Mouse (Mus musculus) cerebellum, postnatal 25 days (tissue): ENCODE results near the gene Carns1.
A peak's percentile ranks its signal among the peaks of the same experiment; 100 is the strongest.

Experiments used
- DNase-seq, 2 experiments: peaks; one replicate each; pipeline ENCODE4 v3.0.0; 2021; ENCODE audit warnings: mixed read lengths in 2 of 2

Carns1 gene

DNA sequence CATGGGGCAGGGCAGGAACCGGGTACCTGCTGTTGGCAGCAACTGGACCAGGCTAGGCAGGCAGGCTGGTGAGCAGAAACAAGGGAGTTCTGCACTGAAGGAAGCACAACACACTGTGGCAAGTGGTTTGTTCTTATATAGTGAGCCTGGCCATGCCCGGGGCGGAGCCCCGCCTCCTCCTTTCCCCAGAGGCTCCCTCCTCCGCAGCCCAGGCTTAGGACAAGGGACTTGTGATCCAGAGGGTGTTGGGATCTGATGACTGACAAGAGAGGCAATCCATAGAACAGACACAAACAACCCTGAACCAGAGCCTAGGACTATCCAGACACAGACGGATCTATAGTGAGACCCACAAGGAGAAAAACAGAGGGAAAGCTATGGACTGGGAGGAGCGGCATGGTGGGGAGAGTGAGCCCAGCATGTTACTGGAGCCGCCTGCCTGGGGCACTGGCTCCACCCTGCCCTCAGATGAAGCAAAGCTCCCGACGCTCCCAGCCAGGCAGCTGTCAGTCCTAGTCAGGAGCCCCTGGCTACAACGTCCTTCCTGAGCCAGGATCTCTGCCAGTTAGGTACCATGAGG, at the start of gene Carns1:
Gene Carns1 (minus strand): TSS at position 112 of the 580 bp plus-strand sequence.
- peak in 1 of 2 experiments; percentile 39 for DNase-seq

DNA sequence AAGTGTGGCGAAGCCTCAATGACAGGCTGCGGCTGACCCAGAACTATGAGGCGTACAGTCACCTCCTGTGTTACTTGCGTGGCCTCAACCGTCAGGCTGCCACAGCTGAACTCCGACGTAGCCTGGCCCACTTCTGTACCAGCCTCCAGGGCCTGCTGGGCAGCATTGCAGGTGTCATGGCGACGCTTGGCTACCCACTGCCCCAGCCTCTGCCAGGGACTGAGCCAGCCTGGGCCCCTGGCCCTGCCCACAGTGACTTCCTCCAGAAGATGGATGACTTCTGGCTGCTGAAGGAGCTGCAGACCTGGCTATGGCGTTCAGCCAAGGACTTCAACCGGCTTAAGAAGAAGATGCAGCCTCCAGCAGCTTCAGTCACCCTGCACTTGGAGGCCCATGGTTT, 46.9 kb upstream of the Carns1 start:
- no peak for DNase-seq

DNA sequence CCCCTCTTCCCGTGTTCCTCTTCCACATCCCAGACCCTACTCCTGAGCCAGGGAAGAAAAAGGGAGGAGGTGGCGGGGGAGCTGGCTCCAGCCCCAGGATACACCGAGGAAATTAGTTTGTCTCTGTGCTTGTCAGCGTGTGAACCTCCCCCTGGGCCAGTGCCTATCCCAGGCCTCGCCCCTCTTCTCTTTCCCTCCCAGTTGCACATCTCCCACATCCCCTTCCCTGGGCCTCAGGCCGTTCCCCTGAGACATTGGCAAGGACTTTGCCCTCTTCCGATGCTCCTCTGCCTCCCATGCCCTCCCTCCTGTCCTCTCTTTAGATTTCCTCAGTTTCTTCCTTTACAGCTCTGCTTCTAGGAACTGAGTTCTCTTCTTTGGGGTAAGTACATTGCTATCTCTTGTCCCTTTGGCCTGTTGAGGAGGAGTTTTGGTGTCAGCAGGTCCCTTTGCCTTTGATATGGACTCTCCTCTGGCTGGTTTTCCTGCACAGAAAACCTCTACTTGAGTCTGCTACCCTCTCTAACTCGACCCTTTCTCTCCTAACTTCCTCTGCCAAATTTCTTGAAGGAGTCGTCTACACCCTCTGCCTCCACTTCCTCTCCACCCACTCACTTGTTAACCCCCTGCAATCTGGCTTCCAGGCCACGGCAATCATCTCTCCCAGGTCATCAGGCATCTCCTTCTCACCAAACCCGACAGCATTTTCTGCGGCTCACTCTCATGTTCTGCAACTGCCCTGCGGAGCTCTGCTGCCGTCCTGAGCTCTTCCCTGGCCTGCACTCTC, 45.9 kb upstream of the Carns1 start:
- DNase-seq: no peak

DNA sequence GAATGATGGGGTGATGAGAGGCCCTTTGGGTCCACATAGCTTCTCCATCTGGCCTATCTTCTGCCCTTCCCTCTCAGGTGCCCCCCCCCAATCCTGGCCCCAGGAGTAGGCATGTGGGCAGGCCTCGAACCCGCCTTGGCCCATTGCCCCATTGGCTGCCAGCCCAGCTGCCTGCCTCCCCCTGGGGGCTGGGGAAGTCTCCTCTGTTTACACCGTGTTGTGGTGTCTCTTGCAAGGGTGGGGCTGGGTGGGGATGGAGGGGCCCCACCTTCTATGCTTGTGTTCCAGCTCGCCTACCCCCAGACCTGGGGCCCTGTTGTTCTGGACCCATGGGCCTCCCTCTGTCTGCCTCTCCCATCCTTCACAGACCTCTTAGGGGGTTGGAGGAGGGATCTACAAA, 45.1 kb upstream of the Carns1 start:
- peak in 1 of 2 experiments; percentile 61 for DNase-seq

DNA sequence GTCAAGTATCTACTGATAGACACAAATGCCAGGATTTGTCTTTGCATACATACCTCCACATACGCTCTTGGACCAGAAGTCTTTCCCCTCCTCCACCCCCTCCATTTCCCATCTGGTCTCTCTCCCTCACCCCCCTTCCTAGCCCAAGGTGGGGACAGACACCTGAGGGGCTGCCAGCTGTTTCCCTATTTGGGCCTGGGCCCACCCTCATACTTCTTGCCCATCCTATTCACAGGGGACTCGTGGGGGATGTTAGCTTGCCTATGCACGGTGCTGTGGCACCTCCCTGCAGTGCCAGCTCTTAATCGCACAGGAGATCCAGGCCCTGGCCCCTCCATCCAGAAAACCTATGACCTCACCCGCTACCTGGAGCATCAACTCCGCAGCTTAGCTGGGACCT, 44.7 kb upstream of the Carns1 start:
- no peak for DNase-seq

DNA sequence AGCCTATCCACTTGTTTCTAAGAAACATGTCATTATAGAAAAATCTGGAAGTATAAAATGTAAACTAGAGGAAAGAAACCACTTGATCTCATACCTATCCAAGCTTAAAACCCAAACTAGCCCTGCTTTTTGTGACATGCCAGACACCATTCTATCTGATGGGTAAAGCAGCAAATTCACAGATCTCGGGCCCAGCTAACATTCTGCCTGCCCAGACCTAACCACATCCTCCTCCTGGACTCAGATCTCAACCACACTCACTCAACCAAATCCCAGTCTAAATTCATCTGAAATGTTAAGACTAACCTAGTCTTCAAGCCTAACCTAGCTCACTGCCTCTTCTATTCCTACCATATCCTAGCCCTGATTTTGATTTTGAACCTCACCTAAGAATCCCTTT, 43.5 kb upstream of the Carns1 start:
- no peak for DNase-seq

DNA sequence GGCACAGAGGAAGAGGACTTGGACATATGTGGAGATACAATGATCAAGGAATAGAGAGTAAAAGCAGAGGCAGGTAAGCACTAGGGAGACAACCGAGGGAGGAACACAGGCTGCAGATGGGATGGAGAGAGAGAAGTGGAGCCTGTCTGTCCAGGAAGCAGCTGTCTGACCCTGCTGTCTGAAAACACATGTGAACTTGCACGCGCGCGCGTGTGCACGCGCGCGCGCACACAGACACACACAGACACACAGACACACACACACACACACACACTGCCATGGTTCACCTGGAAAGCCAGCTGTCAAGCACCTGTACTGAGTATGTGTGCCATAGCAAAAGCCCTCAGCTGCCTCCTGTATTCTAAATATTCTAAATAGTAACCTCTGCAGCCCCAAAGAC, 43.0 kb upstream of the Carns1 start:
- DNase-seq: no peak

DNA sequence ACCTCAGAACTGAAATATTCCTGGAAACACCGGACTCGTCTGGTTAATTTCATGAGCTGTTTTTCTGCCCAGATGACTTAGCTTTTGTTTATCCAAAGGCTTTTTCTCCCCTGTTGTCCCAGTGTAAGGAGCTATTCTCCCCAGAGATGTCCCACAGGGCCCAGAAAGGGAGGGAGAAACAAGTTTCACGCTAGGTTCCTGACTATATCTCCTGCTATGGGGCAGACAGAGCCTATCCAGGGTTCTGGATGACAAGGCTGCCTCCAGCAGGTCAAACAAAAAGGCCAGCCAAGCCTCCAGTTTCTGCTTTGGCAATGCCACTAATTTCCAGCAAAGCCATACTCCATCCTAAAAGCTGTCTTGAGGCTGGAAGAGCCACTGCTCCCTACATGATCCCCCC, 42.6 kb upstream of the Carns1 start:
- no peak for DNase-seq

DNA sequence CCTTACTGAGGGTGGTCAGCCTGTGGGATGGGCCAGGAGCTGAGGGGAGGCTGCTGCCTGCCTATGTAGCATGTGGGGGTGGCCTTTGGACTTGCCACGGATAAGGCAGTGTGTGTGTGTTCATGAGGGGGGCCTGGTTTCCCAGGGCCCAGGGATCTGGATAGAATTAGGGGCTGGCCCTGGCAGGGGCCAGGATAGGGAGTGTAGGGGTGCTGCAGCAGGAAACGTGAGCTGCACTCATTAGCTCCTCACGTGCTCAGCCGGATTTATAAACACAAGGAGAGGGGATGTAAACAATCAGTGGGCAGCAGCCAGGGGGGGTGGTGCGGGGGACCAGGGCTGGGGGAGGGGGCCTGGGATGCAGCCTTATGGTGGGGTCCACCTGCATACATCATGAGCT, 41.9 kb upstream of the Carns1 start:
- DNase-seq: no peak

DNA sequence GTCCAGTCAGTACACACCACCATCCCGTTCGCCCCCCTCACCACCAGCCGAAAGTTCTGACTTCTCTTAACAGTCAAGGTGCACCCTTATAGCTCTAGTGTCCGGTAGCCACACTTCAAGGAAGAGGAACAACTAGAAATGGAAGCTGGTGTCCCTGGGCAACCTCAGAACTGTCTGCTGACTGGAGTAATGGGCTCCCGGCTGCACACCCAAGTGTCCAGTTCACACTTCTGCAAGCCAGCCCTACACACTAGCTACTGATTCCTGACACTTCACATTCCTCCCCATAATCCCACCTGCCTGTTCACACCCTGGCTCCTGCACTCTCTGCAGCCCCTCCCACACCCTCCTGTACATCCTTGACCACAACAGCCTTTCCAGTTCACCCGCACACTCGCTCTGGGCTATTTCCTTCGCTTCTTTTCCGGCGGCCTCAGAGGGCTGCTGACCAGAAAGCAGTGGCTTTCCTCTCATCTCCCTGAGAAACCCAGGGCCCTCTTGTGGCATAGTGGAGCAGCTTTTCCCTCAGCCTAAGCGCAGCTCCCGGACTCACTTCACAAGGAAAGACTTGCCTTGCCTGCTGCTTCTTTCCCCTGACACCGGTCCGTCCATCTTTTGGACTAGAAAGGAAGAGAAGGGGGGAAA, 40.9 kb upstream of the Carns1 start:
- peak; percentile 56 to 70 for DNase-seq

DNA sequence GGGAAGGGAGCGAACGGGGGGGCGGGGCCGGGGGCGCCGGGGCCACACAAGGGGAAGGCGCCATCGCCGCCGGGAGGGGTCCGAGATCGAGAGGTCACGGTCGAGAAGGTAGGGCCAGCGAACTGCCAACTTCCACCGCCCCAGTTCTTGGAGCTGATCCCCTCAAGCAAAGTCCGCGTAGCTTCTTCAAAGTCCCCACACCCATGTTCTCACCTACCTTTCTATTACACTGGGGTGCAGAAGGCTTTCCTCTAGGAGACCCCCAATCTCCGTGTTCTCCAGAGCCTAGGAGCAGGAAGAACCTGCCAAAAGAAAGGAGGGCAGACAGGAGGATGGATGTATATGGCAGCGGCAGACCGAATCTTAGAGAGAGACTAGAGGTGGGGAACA, 40.2 kb upstream of the Carns1 start:
- DNase-seq: no peak

DNA sequence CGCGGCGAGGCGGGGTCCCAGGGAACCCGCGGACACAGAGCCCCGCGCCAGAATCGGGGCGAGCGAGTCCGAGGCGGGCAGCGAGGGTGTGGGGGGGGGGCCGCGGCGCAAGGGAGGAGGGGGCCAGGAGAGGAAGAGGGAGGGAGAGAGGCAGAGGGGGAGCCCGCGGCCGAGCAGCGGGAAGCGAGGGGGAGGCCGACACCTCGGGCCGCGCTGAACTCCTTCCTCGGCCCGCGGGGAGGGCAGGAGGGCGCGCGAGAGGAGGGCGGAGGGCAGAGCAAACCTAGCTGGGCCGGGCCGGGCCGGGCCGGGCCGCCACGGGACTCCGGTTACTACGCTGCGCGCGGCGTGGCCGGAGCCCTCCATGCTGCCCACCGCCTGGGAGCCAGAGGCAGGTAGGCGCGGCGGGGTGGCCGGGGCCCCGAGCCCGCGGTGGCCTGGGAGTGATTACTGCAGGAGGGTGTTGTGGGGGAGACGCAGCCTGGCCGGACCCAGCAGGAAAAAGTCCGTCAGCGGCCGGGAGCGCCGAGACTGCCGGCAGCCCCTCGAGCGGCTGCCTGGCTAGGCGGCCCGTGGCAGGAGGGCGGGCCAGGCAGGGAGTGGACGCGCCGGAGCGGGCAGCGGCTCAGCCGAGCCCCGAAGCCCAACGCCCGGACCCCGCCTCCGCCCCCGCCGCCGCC, 39.6 kb upstream of the Carns1 start:
- DNase-seq: no peak

DNA sequence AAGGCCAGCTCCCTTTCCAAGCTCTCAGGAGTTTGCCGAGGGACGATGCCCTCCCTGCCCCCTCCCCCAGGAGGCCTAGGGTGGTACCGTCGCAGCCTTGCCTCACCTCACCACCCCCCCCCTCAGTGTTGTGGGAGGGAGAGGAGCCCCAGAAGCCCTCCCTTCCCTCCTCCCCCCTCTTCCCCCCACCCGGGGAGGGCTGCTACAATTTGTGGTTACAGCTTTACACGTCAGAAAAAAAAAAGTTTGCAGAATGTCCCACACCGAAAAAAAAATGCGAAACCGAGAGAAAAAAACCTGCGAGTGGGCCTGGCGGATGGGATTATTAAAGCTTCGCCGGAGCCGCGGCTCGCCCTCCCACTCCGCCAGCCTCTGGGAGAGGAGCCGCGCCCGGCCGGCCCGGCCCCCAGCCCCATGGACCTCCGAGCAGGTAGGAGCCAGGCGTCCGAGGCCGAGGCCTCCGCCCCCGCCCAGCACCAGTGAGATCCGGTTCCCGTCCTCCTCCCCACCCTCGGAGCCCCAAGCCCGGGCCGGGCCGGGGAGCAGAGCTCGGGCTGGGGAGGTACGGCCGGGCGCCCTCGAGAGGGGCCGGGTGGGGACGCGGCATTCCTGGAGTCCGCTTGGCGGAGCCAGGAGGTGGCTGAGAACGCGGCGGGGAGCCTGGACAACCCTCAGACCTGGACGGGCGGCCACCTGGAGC, 38.9 kb upstream of the Carns1 start, which contains the start of the genes Clcf1 and AC109138.7:
Gene Clcf1 (plus strand): TSS at position 168 of the 700 bp plus-strand sequence.
Gene AC109138.7 (plus strand): TSS at position 287 of the 700 bp plus-strand sequence.
- peak; percentile 29 to 49 for DNase-seq

DNA sequence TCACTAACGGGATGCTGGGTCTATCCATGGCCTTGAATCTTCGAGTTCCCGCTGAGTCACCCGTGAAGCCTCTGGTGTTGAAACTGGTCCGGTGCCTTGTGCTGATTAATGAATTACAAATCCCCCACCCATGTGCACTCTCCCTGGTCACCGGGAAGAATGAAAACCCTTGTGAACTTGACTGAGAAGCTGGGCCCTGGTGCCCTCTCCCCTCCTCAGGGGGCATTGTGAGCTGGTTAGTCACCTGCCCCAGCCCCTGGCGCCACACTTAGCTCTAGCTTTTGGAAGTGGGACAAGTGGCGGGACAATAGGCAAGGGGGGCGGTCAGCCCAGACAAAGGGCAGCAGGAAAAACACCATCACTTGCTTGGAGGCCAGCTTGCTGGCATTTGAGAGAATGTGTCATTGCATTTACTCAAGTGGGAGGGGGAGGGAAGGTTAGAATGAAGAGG, 38.3 kb upstream of the Carns1 start:
- DNase-seq: no peak

DNA sequence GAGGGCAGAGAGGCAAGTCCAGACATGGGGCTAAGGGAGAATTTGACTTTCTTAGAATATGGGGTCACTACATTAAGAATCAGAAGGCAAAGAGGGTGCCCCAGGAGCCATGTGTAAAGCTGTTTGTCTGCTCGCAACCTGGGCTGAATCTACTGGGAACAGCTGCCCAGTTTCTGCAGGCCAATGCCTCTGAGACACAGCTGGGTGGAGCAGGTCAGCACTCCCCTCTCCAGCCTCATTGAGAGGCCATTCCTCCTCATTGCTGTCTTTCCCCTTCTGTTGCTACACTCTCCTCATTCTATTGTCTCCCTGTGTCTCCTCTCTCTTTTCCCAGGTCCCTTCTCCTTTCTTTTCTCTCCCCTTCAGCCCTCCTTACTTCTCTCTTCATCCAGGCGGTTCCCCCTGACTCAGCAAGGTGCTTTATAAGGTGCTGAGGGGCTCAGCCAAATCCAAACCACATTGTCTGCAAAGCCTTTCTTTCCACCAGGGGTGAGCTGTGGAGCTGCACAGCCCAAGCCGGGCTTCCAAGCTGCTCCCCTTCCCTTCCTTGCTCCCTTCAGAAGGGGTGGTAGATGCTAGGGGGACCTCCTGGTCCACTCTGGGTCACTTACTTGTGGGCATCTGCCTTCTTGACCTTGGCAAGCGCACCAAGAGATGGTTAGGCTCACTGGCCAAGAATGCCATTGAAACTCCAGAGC, 36.8 kb upstream of the Carns1 start:
- DNase-seq: no peak

DNA sequence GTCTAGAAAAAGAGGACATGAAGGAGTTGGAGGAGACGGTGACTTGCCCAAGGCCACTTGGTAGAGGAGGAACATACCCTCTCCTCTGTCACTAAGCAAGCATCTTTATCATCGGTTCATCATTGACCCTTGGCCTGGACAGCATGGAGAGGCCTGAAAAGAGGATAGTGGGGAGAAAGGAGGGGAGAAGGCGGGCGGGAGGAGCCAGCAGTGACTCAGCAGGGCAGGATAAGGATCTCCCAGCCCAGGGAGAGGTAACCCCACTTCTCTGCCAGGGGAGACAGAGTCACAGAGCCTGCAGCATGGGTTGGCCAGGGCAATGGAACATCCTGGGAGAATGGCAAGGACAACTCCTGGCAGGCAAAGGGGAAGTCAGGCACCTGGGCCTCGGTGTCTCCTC, 33.3 kb upstream of the Carns1 start:
- no peak for DNase-seq

DNA sequence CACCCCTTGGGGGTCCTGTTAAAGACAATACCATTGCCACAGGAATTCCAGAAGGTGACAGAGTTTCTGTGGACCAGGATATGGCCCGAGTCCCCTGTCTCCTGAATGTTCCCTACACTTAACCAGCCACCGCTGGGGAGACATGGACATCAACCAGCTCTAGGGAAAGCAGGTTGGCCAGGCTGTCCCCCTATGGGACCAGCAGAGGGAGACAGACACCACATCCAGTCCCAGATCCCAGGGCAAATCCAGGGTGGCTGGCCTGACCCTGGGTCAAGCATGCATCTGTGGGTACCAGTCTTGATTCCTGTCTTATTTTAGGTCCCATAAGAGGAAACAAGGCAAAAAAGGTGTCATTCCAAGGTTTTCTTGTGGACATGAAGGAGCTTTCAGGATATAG, 31.7 kb upstream of the Carns1 start:
- DNase-seq: peak; percentile 78 to 82

DNA sequence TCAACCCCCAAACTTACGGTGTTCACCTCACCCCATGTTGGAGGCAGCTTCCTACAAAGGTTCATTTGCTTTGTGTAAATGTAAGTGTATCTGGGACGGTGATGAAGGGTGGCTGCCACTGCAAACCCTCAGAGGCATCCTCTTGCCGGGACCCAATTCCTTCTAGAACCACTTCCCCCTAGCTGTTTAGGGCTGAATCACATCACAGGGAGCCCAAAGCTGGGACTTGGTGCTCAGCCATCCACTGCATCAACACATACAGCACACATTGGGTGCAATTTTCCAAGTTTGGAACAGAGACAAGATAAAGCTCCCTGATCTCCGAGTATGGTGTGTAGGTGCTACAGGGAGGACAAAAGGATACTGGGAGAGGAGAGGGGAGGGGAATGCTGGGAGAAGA, 29.6 kb upstream of the Carns1 start:
- no peak for DNase-seq

DNA sequence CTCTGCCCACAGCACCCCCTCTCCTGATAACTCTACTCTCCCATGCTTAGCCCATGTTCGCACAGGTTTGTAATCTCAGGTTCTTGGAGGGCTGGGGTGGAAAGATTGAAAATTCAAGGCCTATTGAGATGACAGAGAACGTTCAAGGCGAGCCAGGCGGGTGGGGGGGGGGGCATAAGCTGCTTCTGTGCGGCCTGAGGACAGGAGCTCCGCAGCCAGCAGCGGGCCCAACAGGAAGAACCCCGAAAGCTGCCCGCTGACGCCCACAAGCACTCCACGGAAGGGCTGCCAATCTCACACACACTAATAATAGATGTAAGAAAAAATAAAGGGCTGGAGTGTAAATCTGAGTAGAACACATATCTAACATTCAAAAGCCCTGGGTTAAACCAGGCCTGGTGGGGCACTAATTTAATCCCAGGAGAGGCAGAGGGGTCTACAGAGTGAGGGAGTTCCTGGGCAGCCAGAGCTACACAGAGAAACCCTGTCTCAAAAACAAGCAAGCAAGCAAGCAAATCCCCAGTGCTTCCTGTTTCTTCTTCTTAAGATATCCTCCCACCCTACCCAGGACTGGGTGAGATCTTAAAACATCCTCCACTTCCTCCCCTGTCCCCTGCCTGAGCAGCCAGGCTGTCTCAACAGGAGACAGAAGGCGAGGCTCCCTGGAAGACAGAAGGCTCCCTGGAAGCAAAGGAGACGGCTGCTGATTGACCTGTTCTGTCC, 28.5 kb upstream of the Carns1 start:
- DNase-seq: no peak

DNA sequence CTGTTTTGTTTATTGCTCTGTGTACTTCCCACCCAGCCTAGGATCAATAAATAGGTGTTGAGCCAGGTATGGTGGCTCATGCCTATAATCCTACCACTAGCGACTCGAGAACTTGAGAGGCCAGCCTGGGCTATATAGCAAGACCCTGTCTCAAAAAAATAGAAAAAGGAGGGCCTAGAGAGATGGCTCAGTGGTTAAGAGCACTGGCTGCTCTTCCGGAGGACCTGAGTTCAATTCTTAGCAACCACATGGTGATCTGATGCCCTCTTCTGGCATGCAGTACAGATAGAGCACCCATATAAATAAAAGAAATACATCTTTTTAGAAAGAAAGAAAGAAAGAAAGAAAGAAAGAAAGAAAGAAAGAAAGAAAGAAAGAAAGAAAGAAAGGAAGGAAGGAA, 27.9 kb upstream of the Carns1 start:
- DNase-seq: no peak

DNA sequence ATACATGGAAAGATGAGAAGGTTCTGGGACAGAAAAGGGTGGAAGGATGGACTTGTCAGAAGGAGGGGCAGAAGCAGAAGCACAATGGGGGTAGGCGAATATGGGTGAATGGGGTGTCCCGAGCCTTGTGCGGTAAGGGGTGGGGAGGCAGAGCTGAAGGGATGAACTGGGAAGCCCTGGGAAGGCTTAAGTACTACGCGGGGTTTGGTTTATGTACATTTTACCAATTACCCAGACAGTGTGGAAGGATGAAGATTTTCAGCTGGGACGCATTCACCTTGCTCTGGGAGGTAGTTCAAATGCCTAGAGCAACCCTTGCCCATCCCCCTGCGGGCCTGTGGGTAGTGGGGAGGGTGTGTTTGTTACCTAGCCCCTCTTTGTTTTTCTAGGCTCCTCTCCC, 26.9 kb upstream of the Carns1 start:
- peak in 1 of 2 experiments; percentile 43 for DNase-seq
